Mouse (Mus musculus) limb, embryonic 10.5 days (tissue): Measurements from ENCODE around the gene Frmd4b. TPM values are rescaled to one million over a fixed set of nuclear protein-coding genes. Genes with fewer than 3 reads are reported as not detected.
A peak's percentile ranks its signal among the peaks of the same experiment; 100 is the strongest.

Experiments
- DNase-seq: peaks from one replicate; pipeline ENCODE4 v3.0.0-alpha.2; 2017; ENCODE audit warnings: low spot score
- H3K27ac ChIP-seq: fragments of 300-500 bp; sonication (generic); 2 replicates; pipeline ENCODE4 v1.5.1; 2016; ENCODE audit warnings: mild to moderate bottlenecking
- H3K27me3 ChIP-seq: fragments of 300-500 bp; sonication (generic); 2 replicates; pipeline ENCODE4 v1.6.1; 2016; ENCODE audit warnings: low read depth, mild to moderate bottlenecking; ENCODE audit not compliant: poor library complexity, severe bottlenecking
- H3K36me3 ChIP-seq: fragments of 300-500 bp; sonication (generic); 2 replicates; pipeline ENCODE4 v1.6.1; 2016; ENCODE audit warnings: mild to moderate bottlenecking, moderate library complexity
- H3K4me1 ChIP-seq: fragments of 300-500 bp; sonication (generic); 2 replicates; pipeline ENCODE4 v1.6.1; 2016
- H3K4me3 ChIP-seq: fragments of 300-500 bp; sonication (generic); 2 replicates; pipeline ENCODE4 v1.5.1; 2016; ENCODE audit warnings: mild to moderate bottlenecking, moderate library complexity
- H3K9me3 ChIP-seq: fragments of 300-500 bp; sonication (generic); replicated peaks from 2 replicates; pipeline ENCODE4 v1.6.1; 2016; ENCODE audit warnings: mild to moderate bottlenecking
- WGBS: fragments of 180-500 bp; shearing (Covaris S2); methylation state at CpG from one replicate; pipeline ENCODE4 v1.1.7; 2016; 5-methylcytosine and 5-hydroxymethylcytosine counted together
- polyA plus RNA-seq: library from polyadenylated mRNA; unstranded; fragments of >200 nt; fragmentation: Nextera tagmentation; extraction: Ambion mirVana; gene quantifications from 2 replicates; pipeline ENCODE4 v1.2.1, GENCODE M21; 2016

Gene Frmd4b
- 14.2 and 14.8 TPM in 2 replicates for polyA plus RNA-seq

DNA sequence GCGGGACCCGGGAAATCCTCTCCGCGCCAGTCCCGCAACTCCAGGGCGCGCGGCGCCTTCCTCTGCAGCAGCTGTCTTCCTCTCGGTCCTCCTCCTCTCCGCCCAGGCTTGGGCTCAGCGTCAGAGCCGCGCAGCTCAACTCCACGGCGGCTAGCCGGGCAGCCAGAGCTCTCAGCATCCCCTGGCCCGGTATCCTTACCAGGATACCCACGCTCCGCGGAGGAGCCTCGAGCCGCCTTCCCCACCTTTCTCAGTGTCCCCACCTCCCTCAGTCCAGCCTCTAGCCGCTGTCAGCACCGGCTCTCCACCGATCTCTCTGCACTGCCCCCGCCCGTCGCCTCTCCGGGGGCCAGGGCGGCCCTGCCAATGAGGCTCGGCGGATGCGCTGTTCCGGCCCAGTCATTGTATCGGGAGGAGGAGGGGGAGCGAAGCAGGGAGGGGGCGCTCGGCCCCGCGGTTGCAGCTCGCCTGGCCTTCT lies at the start of gene Frmd4b:
TSS of gene Frmd4b (minus strand) at position 276 of the 478 bp plus-strand sequence.
- H3K27ac ChIP-seq = peak within 1 kb of the TSS; percentile 83
- H3K4me3 ChIP-seq = peak within 1 kb of the TSS; percentile 85
- H3K27me3 ChIP-seq = peaks cover 26% of the 10 kb centered on the region
- H3K4me1 ChIP-seq = peaks cover 24% of the 10 kb centered on the region
- no peaks in the 10 kb centered on the region for H3K36me3 ChIP-seq
- no peaks in the 10 kb centered on the region for H3K9me3 ChIP-seq
- WGBS = under 1% methylated on average over 42 of the region's 42 CpGs
- peak; percentile 81 for DNase-seq

DNA sequence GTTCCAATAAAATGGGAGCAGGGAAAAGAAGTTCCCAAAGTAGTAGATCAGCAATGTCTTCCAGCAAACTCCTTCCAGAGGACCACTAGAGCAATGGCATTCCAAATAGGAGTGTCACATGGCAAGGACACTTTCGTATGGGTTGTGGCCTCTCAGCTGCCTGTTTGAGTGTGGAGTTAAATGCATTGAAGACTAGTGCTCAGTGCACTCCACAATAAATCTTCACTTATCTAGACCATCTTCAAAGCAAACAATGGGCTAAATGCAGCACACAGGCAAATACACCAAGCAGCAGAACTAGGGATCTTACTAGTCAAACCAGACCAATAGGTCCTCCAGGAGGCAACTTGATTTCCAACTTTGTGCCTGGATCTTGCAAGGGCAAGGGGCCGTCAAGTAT lies 49.1 kb upstream of the Frmd4b start:
- no peaks in the 10 kb centered on the region for H3K9me3 ChIP-seq
- no peak overlapping the region for H3K4me3 ChIP-seq
- 25% methylated on average over 2 of the region's 2 CpGs for WGBS
- H3K4me1 ChIP-seq = peaks cover 16% of the 10 kb centered on the region
- no peaks in the 10 kb centered on the region for H3K27me3 ChIP-seq
- DNase-seq = no peak
- H3K27ac ChIP-seq = peak overlapping the region; percentile 42
- H3K36me3 ChIP-seq = no peaks in the 10 kb centered on the region

DNA sequence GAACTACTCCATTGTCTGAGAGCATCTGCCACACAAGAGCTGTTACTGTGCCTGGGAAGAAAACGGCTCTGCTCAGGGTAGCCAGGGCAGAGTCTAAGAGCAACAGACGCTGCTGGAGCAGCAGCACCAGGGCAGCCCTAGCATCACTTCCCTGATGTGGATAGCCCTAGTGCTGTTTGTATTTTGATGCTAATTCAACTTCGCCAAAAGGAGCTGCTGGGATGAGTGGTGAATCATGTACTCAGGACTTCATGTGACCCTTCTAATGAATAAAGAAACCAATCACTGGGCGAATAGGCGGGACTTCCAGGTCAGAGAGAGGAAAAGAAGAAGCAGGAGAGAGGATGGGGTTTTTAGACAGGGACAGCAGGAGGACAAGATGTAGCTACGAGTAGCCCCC lies 41.6 kb upstream of the Frmd4b start:
- Histone ChIP-seq H3K4me3 (no peak overlapping the region), H3K27me3 (no peaks in the 10 kb centered on the region), H3K36me3 (no peaks in the 10 kb centered on the region), H3K4me1 (no peaks in the 10 kb centered on the region), H3K27ac (no peak overlapping the region), H3K9me3 (no peaks in the 10 kb centered on the region)
- no peak for DNase-seq
- 82% methylated on average over 6 of the region's 6 CpGs for WGBS

DNA sequence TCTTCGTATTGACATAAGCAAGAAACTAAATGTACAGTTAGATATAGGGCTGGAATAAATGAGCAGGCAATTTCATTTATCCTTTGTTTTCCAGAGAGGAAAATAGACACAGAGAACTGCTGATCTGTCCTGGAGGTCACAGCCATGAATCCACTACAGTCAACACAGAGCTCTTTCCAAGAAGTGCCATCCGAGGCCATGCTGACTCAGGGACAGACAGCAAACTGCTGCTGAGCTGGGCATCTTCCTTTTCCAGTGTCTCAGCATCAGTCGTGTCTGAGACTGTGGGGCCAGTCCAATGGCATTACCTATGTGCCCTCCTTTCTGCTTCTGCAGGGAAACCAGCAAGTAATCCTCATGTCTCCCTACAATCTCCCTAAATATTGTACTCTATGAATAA lies 38.6 kb upstream of the Frmd4b start:
- DNase-seq = no peak
- H3K9me3 ChIP-seq = no peaks in the 10 kb centered on the region
- H3K27ac ChIP-seq = no peak overlapping the region
- 88% methylated on average over 3 of the region's 3 CpGs for WGBS
- no peaks in the 10 kb centered on the region for H3K4me1 ChIP-seq
- no peaks in the 10 kb centered on the region for H3K36me3 ChIP-seq
- no peak overlapping the region for H3K4me3 ChIP-seq
- H3K27me3 ChIP-seq = no peaks in the 10 kb centered on the region

DNA sequence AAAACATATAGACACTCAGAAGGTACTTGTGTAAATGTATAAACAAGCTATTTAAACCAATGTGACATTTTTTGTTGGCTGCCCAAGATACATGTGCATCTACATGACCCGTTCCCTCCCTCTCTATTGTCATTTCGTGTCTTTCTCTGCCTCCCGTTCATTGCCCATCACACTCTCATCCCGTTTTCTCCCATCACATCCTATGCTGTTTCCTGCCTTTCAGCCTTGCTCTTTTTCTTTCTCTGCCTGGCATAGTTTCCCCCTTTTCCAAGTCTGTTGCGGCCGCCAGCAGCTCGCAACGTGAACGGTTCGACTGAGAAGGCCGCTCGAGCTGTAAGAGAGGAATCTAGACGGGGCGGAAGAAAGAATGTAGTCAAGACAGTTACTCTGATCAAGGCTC lies 30.2 kb upstream of the Frmd4b start:
- Histone ChIP-seq H3K27ac (no peak overlapping the region), H3K36me3 (no peaks in the 10 kb centered on the region), H3K27me3 (no peaks in the 10 kb centered on the region), H3K4me1 (no peaks in the 10 kb centered on the region), H3K4me3 (no peak overlapping the region), H3K9me3 (no peaks in the 10 kb centered on the region)
- WGBS = 96% methylated on average over 14 of the region's 14 CpGs
- no peak for DNase-seq

DNA sequence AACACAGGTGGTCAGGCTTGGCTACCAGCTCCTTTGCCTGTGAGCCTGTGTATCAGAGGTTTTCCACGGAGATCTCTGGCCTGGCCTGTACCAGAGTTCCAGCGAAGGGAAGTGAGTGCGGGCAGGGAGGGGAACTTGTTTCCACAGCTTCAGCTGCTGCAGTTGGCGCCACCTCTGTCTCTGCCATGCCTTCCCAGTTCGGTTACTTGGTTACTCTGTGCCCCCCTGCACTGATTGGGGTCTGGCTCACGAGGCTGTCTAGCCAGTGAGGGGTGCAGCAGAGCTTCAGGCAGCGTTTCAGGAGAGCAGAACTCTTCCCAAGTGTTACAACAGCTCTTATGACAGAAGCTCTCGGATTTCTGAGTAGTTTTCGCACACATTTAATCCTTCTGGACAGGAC lies 6.0 kb upstream of the Frmd4b start:
- Histone ChIP-seq H3K27ac (no peak overlapping the region), H3K36me3 (no peaks in the 10 kb centered on the region), H3K9me3 (no peaks in the 10 kb centered on the region), H3K4me3 (no peak overlapping the region), H3K27me3 (peaks cover 12% of the 10 kb centered on the region), H3K4me1 (0 out of 2 replicates have a peak, but pooled peaks cover 3% of the 10 kb centered on the region)
- 72% methylated on average over 9 of the region's 9 CpGs for WGBS
- no peak for DNase-seq

DNA sequence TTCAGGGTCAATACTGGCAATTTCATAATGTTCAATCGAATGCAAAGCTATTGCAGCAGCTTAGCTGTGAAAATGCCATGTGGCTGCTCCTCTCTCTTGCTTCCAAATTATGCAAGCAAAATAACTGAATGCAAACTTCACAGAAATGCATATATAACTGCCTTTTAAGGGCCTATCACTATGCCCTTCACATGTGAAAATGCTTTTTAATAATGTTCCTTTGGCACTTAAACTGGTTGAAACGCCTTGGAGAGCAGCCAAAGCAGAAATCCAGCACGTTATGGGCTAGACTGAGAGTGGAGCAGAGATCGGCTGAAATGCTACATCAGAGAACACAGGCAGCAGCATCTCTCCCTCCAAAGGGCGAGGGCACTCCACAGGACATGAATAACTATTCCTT lies 4.9 kb upstream of the Frmd4b start:
- Histone ChIP-seq H3K4me1 (peaks cover 8% of the 10 kb centered on the region), H3K4me3 (no peak overlapping the region), H3K36me3 (no peaks in the 10 kb centered on the region), H3K27ac (no peak overlapping the region), H3K9me3 (no peaks in the 10 kb centered on the region), H3K27me3 (peaks cover 17% of the 10 kb centered on the region)
- DNase-seq = no peak
- WGBS = 70% methylated on average over 5 of the region's 5 CpGs

DNA sequence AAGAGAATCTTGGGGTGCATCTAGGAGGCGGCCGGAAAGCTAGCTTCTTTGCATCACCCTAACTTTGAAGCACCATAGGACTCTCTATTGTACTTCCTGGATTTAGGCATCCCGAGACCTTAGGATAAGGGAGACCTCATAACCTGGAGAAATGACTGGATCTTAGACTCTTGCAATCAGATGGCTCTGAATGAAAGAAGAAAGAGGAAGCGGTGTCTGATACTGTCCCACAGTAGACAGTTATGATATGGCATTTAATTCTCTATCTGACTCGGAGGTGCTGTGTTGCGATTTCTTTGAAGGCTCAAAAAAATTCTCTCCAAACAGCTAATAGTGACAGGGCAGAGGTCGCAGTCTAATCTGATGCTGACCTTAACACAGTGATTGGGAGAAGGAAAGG lies 433 bp upstream of the Frmd4b start:
- Histone ChIP-seq H3K27me3 (peaks cover 26% of the 10 kb centered on the region), H3K4me3 (peak overlapping the region; percentile 85), H3K27ac (peak overlapping the region; percentile 83), H3K9me3 (no peaks in the 10 kb centered on the region), H3K4me1 (peaks cover 24% of the 10 kb centered on the region), H3K36me3 (no peaks in the 10 kb centered on the region)
- 28% methylated on average over 7 of the region's 7 CpGs for WGBS
- no peak for DNase-seq

DNA sequence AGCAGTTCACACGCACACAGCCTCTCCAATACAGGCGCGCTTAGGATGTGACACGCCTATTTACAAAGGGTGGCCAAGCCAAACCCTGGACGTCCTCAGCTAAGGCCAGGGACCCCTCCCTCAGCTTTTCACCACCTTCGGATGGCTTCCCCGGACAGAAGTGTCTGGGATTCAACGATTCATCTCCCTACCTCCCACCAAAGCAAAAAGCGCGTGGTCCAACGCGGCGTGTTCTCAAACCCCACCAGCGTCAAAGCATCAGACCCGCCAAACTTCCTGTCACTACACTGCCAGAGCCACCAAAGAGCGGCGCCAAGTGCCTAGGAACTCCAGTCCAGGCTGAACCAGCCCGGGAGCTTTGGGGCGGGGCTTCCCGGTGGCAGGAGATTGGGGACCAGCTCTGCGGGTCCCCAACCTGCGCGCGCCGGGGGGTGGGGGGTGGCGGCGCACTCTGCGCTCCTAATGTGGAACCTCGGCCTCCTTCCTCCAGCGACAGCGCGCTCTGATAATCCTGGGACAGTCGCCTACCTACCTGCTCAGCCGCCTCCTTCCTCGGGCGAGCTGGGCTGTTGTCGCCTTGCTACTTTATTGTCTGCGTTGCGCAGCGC lies 579 bp downstream of the Frmd4b start:
- Histone ChIP-seq H3K4me1 (peaks cover 24% of the 10 kb centered on the region), H3K36me3 (no peaks in the 10 kb centered on the region), H3K27me3 (peaks cover 26% of the 10 kb centered on the region), H3K4me3 (peak overlapping the region; percentile 85), H3K27ac (peak overlapping the region; percentile 83), H3K9me3 (no peaks in the 10 kb centered on the region)
- DNase-seq = peak; percentile 79
- WGBS = under 1% methylated on average over 40 of the region's 40 CpGs

DNA sequence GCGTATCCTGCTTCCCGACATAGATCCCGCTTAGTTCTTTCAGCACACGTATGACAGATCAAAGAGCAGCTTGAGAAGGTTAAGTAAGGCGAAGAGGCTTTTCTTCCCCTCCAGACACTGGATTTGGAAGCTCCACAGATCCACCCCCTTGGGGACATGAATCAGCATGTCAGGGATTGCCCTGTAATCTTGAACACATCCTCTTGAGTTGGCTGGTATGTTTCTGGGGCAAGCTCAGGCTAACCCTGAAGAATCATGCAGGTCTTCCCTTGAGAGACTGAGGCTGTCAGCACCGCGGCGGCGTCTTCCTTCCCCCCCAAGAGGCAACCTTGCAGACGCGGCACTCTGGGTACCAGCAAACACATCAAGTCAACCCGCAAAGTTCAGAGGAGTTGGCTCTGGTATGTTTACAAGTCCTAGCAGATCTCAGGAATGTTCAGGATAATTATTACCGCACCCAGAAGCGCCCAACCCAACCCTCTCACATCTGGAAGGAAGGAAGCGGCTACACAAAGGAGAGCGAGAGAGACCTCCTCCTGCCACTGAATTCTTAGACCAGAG lies 1.4 kb downstream of the Frmd4b start:
- peaks cover 24% of the 10 kb centered on the region for H3K4me1 ChIP-seq
- peak overlapping the region; percentile 85 for H3K4me3 ChIP-seq
- no peaks in the 10 kb centered on the region for H3K9me3 ChIP-seq
- H3K27ac ChIP-seq = peak overlapping the region; percentile 83
- WGBS = 6% methylated on average over 16 of the region's 16 CpGs
- H3K27me3 ChIP-seq = peaks cover 26% of the 10 kb centered on the region
- no peaks in the 10 kb centered on the region for H3K36me3 ChIP-seq
- DNase-seq = peak; percentile 55

DNA sequence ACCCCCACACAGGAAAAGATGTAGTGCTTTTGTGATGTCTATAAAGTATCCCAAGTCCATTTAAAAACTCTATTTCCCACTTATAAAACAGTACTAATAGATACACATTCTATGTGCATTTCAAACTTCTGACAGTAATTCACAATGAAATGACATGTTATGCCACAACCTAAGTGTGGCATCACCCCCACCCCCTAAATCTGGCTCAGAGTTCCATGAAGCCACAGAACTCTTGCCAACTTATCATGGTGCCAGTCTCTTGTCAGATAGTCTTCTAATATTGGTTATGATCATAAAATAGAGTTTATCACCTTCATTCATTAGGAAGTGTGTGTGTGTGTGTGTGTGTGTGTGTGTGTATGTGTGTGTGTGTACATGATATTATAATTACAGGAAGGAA lies 3.2 kb downstream of the Frmd4b start:
- Histone ChIP-seq H3K27ac (no peak overlapping the region), H3K9me3 (no peaks in the 10 kb centered on the region), H3K27me3 (peaks cover 23% of the 10 kb centered on the region), H3K4me1 (peaks cover 34% of the 10 kb centered on the region), H3K4me3 (no peak overlapping the region), H3K36me3 (no peaks in the 10 kb centered on the region)
- DNase-seq = no peak

DNA sequence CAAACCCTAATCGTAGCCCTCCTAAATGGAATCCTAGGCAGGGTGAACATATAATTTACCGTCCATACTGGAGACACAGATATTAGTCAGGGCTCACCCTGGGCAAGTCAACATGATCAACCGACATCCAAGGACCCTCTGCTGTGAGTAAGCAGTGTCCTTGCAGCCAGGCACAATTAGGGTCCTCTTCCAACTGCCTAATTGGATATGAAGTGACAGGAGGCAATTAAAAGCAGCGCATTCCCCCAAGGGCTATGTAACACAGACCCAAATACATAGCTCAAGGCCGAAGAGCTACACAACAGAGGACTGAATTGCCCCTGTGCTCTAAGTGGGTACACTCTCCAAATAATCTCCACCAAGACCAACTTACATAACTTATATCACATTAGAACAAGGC lies 4.5 kb downstream of the Frmd4b start:
- Histone ChIP-seq H3K9me3 (no peaks in the 10 kb centered on the region), H3K27me3 (peaks cover 10% of the 10 kb centered on the region; the same call in 1 of the 2 replicates), H3K36me3 (no peaks in the 10 kb centered on the region), H3K4me1 (peaks cover 37% of the 10 kb centered on the region), H3K4me3 (no peak overlapping the region), H3K27ac (no peak overlapping the region)
- WGBS = 85% methylated on average over 5 of the region's 5 CpGs
- no peak for DNase-seq

DNA sequence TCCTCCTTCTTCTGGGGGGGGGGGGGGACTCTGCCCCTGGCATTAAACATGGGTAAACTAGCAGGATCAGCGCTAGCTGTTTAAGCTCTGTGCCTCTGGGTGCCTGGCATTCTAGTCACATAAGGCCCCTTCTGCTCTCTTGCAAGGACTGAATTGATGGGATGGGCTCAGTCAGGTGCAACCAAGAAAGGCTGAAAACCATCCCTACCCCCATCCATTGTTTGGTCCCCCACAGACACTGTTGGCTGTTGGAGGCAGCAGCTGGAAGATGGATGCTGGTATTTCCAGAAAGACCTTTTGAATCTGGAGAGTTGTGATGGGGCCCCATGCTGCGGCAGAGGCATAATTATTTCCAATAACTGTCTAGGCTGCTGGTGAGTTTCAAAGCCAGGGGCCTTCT lies 7.3 kb downstream of the Frmd4b start:
- H3K4me1 ChIP-seq = peaks cover 29% of the 10 kb centered on the region
- H3K4me3 ChIP-seq = no peak overlapping the region
- H3K9me3 ChIP-seq = no peaks in the 10 kb centered on the region
- H3K27ac ChIP-seq = no peak overlapping the region
- H3K27me3 ChIP-seq = no peaks in the 10 kb centered on the region
- no peaks in the 10 kb centered on the region for H3K36me3 ChIP-seq
- WGBS = 76% methylated on average over 2 of the region's 2 CpGs
- DNase-seq = peak; percentile 25
